Mouse (Mus musculus) monocyte, adult 5-6 weeks (primary cell): ENCODE data around the gene Kcnk1. TPM values are rescaled to one million over a fixed set of nuclear protein-coding genes. Genes with fewer than 3 reads are reported as not detected.

Experiments used
- ATAC-seq: fragments of 153-309, 156-312 bp; replicated peaks from 2 replicates; pipeline ENCODE4 v1.8.0; 2017; ENCODE audit warnings: mild to moderate bottlenecking; ENCODE audit not compliant: low TSS enrichment, insufficient number of reproducible peaks, severe bottlenecking, poor library complexity, low FRiP score
- total RNA-seq: library from RNA; stranded (forward); fragments of 200-1000, 200-491, 200-594 nt; gene quantifications from 3 replicates; pipeline ENCODE4 v1.2.3, GENCODE M21; 2017

Kcnk1 gene
- total RNA-seq, 1 experiment from 2014 or later, result not detected

DNA sequence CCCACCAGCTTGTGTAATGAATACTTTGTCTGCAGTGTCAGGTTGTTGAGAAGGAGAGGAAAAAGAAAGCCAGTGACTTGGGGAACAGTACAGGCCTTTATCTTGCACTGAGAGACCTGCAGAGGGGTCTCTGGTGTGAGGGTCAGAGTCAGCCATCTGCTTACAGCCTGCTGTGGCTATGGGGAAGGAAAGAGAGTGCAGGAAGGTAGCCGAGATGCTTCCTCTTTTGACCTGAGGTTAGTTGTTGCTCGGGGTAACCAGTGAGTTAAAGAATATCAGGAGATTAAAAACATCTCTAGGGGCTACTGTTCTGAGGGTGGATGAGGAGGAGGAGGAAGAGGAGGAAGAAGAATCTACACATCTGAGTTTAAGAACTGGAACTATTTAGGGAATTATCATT lies 7.0 kb upstream of the Kcnk1 start:
- ATAC-seq, result no peak

DNA sequence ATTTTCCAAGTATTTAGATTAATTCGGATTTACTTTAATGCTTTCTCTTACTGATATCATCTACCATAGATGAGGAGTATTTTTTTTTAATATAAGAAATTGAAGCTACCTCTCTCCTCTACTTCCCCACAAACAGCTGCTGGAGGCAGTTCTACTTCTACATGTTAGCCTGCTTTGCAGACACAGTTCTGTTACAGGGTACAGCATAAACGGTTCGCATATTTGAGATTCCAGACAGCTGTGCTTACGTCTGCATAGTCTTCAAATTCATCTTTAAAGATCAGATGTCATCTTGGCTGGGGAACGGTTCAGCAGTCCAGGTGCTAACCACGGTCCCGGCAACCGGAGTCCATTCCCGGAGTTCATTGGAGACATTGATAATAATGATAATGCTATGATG lies 1.3 kb upstream of the Kcnk1 start:
- ATAC-seq, result no peak

DNA sequence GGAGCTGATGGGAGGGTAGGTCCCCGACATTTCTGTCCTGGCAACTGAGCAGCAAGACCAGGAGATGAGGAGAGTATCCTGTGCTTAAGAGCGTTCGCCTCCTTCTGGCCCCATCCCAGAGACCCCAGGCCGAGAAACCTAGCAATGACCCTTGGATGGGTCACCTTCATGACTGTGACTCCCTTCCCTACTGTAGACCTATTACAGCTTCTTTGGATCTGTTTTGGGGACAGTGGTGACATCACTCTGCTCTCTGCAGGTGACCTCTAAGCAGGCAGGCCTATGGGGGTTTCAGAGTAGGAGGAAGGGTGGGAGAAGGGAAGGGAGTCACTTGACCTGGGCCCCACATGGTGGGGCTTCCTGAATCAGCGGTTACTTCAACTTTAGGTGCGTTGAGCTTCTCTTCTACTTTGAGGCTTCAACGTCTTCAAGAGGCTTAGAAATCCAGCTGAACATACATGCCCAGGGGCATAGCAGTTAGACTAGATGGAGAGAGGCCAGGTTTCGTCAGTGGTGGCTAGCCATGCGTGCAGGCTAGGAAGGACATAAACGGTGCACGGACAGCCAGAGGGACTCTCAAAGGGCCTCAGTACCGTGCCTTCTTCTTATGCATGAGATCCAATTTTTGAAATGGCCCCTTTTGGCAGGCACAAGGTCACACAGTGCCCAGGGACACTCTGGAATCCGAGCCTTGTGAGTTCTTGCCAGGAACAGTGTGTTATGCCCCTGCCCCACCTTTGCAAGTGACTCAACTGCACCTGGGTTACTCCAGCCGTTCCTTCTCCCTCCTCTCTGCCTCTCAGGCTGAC lies 1.3 kb downstream of the Kcnk1 start:
- ATAC-seq, result no peak

DNA sequence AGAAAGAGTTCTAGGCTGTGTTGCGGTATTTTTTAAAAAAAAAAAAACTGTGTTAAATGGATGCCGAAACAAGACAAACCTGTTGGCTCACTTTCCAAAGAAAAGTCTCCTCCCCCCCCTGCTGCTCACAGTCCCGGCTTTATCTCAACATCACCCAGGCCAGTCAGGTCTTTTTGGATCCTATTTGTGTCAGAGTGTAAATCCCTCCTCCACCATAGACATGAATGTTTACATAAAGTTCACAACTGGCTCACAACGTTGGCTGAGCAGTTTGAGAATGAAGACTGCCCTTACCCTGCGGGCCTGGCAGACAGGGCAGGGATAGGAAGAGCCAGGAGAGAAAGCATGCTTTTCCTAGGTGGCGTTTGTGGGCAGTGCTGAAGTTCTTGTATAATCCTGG lies 2.0 kb downstream of the Kcnk1 start:
- no peak for ATAC-seq

DNA sequence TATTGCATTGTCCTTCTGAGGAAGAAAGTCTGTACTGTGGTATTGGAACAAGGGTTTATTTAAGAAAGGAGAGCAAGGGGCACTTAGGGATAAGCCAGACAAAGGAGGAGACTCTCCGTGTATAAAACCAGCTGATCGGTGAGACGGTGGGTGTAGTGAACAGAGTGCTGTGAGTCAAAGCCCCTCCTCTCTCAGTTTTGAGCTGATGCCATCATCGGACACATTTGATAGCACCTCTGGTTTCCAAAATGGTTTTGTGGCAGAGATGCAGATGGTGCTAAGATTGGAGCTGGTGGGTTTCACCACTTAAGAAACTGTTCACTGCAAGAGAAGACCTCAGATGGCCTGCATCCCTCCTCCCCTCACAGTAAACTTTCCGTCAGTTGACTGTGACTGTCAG lies 2.6 kb downstream of the Kcnk1 start:
- ATAC-seq, result no peak

DNA sequence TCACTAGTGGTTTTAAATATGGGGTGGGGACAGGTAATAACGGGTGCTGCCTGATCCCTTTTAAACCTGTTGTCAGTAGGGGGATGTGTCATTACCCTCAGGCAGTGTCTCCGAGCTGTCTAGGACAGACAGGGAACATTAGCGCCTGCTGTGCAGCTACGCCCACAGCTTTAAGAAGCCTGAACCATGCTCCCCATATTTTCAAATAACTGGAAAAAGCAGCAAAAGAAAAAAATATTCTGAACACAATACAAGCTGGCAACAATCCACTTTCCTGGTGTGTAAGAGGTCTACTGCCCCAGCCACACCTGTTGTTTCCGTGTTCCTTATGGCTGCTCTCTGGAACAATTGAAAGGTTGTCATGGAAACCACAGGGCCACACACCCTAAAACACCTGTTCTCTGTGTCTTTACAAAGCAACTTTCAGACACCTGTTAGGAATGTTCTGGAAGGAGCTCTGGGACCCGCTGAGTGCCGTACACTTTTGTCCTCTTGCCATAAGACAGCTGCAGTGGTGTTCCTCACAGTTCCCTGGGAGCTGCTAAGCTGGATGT lies 4.9 kb downstream of the Kcnk1 start:
- ATAC-seq, result no peak

DNA sequence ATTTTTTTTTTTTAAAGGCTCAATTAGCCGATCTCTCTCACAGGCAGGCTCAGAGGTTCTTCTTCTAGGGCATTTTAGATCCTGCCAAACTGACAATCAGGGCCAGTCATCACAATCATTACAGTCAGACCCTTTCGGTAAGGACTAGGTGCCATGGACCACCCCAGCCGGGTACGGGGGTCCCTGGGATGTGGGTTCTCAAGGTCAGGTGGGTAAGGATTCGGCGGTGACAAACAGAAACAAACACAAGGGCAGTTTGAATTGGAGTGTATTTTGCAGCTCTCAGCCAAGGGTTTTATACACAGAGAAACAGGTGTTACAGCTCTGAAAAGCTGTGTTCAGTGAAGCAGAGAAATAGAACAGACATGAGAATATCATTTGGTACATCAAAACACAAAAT lies 8.6 kb downstream of the Kcnk1 start:
- no peak for ATAC-seq

DNA sequence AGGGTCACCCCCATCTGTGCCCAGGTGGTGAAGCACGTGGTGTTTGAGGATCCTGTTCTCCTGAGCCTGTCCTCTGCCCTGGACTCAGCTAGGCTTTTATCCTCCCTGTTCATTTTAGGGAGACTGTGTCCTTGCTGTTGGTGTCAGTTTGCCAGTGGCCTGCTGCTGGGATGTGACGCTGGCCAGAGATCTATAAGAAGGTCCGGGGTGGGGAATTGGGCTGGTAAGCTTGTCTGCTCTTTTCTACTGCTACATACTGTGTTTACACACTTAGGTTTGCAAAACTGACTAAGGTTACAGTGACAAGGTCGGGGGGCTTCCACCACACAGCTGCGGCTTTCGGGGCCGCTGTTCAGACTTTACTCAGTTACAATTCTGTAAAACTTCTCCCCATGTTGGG lies 10.0 kb downstream of the Kcnk1 start:
- no peak for ATAC-seq

DNA sequence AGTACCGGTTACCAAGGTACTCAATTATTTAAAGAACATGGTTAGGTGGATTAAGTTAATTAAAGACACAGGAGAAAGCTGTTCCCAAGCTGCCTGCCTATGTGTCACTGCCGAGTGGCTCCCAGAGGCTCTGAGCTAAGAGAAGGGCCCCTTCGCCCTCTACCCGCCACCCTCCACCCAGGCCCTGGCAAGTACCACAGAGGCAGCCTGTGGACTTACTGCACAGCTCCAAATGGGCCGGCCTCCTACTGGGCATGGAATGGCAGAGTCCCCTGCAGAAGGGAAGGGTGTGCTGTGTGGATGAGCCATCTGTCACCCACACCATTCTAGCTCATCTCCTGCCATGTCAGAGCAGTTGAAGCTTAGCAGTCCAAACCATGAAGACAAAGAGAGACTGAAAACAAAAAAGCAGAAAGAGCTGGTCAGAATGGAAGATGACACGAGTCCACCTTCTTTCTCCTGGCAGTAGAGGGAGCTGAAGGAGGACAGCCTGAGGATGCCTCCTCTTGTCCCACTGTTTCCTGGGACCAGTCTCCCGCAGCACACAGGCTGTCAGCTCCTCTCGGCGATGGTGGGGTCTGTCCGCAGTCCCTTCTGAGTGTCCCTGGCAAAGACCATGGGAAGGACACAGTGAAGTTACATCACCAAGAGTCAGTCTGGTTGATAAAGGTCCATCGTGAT lies 11.5 kb downstream of the Kcnk1 start:
- no peak for ATAC-seq

DNA sequence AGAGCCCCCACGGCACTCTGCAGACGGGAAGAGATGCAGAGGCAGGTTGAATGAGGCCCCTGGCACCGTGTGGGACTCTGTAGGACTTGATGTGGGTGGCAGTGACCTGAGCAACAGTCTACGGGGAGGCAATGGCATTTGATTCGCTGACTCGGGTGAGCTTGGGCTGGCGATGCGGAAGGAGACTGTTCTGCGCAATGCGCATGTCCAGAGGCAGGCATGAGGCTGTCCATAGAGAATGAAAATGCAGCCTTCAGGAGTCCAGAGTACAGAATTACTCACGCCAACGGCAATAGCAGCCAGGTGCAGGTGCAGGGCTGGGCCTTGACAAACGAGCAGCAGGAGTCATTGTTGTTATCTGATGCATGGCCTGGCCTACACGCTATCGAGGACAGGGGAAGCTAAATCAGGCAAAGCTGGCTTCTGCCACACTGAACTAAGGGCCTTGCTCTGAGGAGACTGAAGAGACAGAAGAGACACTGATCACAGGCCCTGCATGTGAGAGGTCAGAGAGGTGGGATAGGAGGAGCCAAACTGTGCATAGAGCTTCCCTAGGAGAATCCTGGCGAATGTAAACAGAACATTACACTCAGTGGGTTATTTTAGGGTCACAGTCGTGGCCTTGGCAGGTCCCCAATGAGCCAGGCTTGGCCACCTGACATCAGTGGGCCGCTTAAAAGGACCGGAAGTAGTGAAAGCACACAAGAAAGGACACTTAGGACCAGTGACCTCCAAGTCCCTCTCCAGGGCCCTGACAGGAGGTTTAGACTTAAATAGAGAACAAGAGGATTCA lies 12.8 kb downstream of the Kcnk1 start:
- no peak for ATAC-seq

DNA sequence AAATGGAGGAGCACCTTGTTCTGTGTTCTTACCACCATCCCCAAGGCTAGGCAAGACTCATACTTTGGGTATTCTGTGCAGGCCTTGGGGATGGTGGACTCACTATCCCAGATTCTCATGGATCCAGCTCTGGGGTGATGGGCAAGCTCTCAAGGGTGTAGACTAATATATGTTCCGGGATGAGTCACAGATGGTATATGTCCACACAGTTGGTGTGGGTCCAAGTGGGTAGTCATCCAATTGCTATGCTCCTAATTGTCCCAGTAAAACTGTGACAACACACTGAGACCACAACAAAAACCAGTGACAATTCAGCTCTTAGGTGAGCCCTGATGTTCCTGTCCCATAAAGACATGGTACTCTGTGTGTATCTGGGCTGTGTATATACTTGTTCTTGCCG lies 14.0 kb downstream of the Kcnk1 start:
- ATAC-seq, result no peak

DNA sequence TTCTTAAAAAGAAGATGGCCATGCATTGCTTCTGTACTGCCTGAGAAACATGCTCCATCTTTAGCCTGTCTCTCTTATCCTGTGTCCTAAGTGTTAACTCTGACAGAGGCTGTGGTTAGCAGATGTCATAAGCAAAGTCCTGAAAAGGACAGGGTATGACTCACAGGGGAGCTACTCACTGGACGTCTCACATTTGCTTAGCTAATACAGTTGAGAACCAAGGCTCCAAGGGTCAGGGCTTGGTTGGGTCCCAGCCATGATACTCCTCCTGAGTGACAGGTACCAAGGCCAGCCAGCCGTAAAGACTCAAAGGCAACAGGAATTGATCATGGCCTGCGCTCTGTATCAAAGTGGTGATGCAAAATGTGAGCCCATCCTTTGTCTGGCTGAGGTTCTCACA lies 15.9 kb downstream of the Kcnk1 start:
- ATAC-seq, result no peak

DNA sequence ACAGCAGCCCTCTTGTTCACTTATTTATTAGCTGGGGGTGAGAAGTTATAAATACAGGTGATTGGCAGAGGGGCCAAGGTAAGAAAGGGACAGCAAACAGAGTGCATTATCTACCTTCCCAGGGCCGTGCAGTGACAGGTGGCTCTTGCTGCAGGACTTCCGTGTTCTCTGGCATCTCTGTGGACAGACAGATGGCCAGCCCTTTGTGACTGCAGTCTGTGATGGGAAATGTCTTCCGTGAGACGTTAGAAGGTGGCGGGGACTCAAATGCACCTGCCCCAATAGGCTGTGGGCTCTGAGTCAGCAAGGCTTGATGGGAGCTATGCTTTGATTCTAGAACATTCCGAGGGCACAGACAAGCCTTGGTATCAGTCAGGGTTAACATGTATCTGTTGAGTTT lies 17.4 kb downstream of the Kcnk1 start:
- no peak for ATAC-seq

DNA sequence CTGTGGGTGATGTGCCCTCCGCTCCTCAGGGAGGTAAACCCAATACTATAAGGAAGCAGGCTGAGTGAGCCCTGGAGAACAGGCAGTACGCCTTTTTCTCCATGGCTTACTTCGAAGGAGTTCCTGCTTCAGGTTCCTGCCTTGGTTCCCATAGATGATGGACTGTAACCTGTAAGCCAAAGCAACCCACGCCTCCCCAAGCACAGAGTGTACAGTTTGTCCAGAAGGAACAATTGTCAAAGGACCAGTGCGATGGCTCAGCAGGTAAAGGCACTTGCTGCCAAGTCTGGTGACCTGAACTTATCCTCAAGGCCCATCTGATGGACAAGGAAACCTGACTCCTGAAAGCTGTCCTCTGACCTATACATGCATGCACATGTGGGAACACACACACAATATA lies 18.7 kb downstream of the Kcnk1 start:
- no peak for ATAC-seq

DNA sequence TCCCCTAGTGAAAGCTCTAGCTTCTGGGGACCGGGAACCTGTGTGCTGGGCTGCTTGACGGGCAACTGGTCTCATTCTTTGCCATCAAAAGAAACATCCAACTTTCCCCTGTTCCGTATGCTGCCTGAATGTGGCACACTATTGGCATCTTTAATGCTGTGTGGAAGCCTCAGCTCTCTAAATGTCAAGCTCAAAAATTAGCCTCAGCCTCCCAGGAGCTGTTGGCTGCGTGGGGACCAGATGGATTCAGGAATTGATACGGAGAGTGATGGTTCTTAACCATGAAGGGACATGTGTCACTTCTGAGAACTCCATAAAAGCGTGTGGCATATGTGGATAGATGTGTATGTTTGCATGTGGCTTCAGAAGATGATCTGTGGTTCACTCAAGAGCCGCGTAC lies 27.0 kb downstream of the Kcnk1 start:
- no peak for ATAC-seq

DNA sequence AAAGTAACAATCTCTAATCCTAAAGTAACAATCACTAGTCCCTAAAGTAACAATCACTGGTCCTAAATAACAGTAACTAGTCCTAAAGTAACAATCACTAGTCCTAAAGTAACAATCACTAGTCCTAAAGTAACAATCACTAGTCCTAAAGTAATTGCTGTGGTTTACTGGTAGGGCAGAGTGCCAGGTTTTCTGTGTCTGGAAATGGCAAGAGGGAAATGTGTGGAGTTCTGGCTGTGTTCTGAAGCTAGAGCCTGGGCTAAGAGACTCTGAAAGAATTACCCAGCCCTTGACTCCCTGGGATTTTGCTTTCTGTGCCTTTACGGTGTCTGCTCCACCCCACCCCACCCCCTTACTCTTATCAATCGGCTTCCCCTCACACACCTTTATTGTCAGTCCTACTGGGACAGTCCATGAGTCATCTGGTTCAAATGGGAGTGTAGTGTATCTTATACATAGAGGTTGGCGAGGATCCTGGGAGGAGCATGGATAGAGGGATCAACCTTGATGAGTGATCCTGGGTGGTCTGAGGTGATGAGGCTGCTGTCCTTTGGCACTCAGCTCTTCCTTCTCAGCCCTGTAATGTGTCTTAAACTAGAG lies 28.8 kb downstream of the Kcnk1 start:
- no peak for ATAC-seq

DNA sequence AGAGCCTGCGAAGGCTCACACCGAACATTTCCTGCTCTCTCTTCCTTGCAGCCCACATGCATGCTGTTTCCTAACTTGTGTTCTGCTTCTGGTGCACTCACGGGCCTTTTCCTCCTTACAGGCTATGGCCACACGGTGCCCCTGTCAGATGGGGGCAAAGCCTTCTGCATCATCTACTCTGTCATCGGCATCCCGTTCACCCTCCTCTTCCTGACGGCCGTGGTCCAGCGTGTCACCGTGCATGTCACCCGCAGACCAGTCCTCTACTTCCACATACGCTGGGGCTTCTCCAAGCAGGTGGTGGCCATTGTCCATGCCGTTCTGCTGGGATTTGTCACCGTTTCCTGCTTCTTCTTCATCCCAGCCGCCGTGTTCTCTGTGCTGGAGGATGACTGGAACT lies 29.9 kb downstream of the Kcnk1 start:
- ATAC-seq, result no peak

DNA sequence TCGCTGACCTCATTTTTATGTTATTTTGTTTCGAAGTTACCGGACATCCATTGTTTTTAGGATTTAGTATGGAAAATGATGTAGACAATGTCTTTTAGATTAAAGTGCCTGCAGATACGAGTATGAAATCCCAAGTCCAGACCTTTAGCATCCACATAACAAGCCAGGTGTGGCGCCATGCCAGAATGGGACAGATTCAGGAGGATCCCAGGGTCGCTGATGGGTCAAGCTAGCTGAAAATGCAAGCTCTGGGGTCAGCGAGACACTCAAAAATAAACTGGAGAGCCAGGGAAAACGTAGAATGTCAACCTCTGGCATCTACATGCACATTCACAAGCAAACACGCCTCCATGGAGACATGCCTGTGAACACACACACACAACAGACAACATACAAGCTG lies 31.2 kb downstream of the Kcnk1 start:
- no peak for ATAC-seq

DNA sequence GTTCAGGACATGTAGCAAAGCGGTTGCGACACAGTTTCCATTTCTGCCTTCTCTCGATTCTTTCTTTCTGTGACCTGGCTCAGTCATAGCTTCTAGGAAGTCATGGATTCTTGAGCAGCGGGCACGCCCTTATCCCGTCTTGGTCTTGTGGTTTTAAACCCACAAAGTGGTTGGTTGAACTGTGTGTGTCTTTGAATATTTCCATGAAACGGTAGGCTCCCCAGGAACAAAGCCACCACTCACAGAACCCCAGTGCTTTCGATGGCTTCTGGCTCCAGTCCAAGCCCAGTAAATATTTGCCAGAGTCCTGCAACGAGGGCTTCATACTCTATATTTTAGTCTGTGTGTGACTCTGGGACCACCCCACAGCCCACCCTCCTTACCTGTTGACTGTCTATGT lies 31.6 kb downstream of the Kcnk1 start:
- no peak for ATAC-seq
